21 mouse cellular contexts compared by ENCODE assay signal in the genomic region with DNA sequence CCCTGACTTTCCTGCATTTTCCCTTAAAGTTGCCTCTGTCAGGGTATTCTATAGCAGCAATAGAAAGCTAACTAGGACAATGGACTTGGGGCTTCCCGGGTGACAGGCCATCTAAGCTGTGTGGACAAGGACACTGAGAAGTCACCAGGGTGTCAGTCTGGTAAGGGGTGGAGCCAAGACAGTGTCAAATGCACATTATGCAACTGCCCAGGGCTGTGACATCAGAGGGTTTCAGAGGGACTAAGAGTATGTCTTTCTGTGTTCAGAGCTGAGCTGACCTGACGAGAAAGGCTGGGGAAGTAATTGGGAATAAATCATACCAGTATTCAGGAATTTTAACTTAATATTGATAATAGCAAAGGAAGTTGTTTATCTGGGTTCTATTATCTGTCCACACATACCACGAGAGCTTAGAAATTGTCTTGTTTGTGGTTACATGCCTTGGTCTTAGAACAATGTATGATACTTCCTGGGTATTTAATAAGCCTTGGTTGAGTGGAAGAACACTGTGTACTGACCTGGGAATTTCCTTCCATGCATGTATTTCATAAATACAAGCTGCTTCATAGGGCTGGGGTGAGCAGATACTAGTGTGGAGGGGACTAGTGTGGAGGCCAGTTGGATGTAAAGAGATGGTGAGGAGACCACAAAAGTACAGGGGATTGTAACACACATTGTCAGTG.
A peak's percentile ranks its signal among the peaks of the same experiment; 100 is the strongest.
DNase-seq lines count a peak whose midpoint lies in the region; TF ChIP-seq lines count a peak whose summit lies in the region.
"Had no signal": no experiment of that assay in that cellular context is flagged by ENCODE, and none has a peak within 500 bp of the region (broad histone marks: within the 10 kb centered on the region; RNA-seq: fewer than 3 reads in every experiment).

No protein-coding gene starts in this region.

- WGBS in lung, adult 2 months, result 67% methylated on average over 3 of the region's 3 CpGs

- DNase-seq in adrenal gland, postnatal 14 days, result peak; percentile 18
- DNase-seq in adrenal gland, adult 2 months, result no peak
- DNase-seq in heart, adult 8-10 months (ENCODE audit: low spot score), result peak; percentile 25
- no peak for DNase-seq in heart, postnatal 10 days
- peak; percentile 17 for DNase-seq in lung, postnatal 10 days
- no peak for DNase-seq in lung, adult 2 months
- DNase-seq: adrenal gland, postnatal 10 days; B cell, adult 2 months; cerebellum, adult 18-20 months; cerebellum, adult 9-11 months; cerebellum, postnatal 36 days; gastrocnemius, postnatal 10 days had no signal

- H3K36me3 ChIP-seq in myocyte (ENCODE audit: control insufficient read depth, insufficient read depth), result no peaks in the 10 kb centered on the region
- H3K36me3 ChIP-seq: embryonic facial prominence, embryonic 15.5 days; forebrain, embryonic 10.5 days; forebrain, embryonic 15.5 days; G1E; heart, embryonic 10.5 days; heart, embryonic 15.5 days; hindbrain, embryonic 15.5 days had no signal

- H3ac ChIP-seq in myocyte (ENCODE audit: control insufficient read depth, insufficient read length), result no peak overlapping the region

- intact Hi-C loops in heart, postnatal 10 days (cut with DNase I), result no loop called here

- no peak overlapping the region for H3K4me3 ChIP-seq in lung, adult 2 months (replicated peaks; ENCODE audit: extremely low read depth, low read depth, low read length)
- H3K4me3 ChIP-seq in myocyte, result no peak overlapping the region
- H3K4me3 ChIP-seq: embryonic facial prominence, embryonic 15.5 days; erythroblast, embryonic 14.5 days; forebrain, embryonic 10.5 days; forebrain, embryonic 15.5 days; heart, embryonic 10.5 days; heart, embryonic 15.5 days; hindbrain, embryonic 15.5 days had no signal

- no peak overlapping the region for H3K4me2 ChIP-seq in myocyte (ENCODE audit: low read depth)
- H3K4me2 ChIP-seq: embryonic facial prominence, embryonic 15.5 days; forebrain, embryonic 15.5 days; heart, embryonic 15.5 days; hindbrain, embryonic 15.5 days had no signal

- TF ChIP-seq CTCF in lung, adult 2 months (IDR thresholded peaks at IDR 0.05; ENCODE audit: insufficient read depth, low read length), result no peak

- no peak for TF ChIP-seq POLR2A in lung, adult 2 months (IDR thresholded peaks at IDR 0.05; ENCODE audit: borderline replicate concordance, extremely low read depth, low read depth, low read length)
- no peak for TF ChIP-seq POLR2A in myocyte (IDR thresholded peaks at IDR 0.05; ENCODE audit: insufficient read length, low read depth)

- H3K4me1 ChIP-seq in lung, adult 2 months (ENCODE audit: control insufficient read depth, insufficient read depth, low read length), result peaks cover 3% of the 10 kb centered on the region
- H3K4me1 ChIP-seq: embryonic facial prominence, embryonic 15.5 days; forebrain, embryonic 15.5 days; heart, embryonic 15.5 days; hindbrain, embryonic 15.5 days had no signal

- no peaks in the 10 kb centered on the region for H3K79me2 ChIP-seq in myocyte (ENCODE audit: control insufficient read depth, insufficient read depth)

- no peaks in the 10 kb centered on the region for H3K27me3 ChIP-seq in myocyte (ENCODE audit: control insufficient read depth, insufficient read depth, insufficient read length)
- H3K27me3 ChIP-seq: embryonic facial prominence, embryonic 15.5 days; forebrain, embryonic 15.5 days; heart, embryonic 15.5 days; hindbrain, embryonic 15.5 days had no signal

TF ChIP-seq in myocyte, 11 proteins besides CTCF, POLR2A, EP300 and RAD21:
- no peak for TF ChIP-seq MYOG (IDR thresholded peaks at IDR 0.05; ENCODE audit: control insufficient read depth in 1 of 3, insufficient read depth in 1 of 3, insufficient read length in 2 of 3, low read depth in 2 of 3)
- peak; percentile 50; the same call in 1 of the 2 replicates for TF ChIP-seq CEBPB (IDR thresholded peaks at IDR 0.05; ENCODE audit: insufficient read depth, poor library complexity, severe bottlenecking)

Comparison
In these comparisons a context has a peak if more than half of its experiments do, and no peak if none do; other contexts are left out.
1. DNase-seq: peak in adrenal gland, postnatal 14 days (single experiment), heart, adult 8-10 months (single experiment) and lung, postnatal 10 days (single experiment); none in adrenal gland, adult 2 months (single experiment), heart, postnatal 10 days (0 of 2) and lung, adult 2 months (single experiment).